Mouse (Mus musculus): ENCODE data around the gene Rbm20. TPM values are rescaled to one million over a fixed set of nuclear protein-coding genes. Genes with fewer than 3 reads are reported as not detected.

Gene Rbm20
- polyA plus RNA-seq, 1 experiment from 2014 or later, result 1.9 TPM

DNA sequence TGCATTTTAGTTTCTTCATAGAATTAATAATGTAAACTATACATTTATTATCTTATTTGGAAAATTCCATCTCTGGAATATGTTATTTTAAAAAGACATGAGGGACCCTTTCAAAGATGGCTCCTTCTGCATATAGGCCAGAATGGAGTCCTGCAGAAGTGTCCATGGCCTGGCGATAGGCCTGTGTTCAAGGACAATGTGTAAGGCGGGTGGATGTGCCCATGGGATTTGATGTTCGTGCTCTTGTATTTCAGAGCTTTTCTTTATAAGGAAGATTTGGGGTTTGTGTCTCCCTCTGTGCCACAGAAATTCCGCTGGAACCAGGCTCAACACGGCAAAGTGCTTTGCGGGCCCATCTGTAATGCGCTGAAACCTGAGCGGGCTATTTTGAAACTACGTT, 2.1 kb downstream of the Rbm20 start:
- H3K27ac ChIP-seq, result no peak overlapping the region
- H3K27me3 ChIP-seq (ENCODE audit: low read depth, poor library complexity, severe bottlenecking), result peaks cover 78% of the 10 kb centered on the region
- no peaks in the 10 kb centered on the region for H3K36me3 ChIP-seq
- WGBS, result 96% methylated on average over 9 of the region's 9 CpGs
- no peak for DNase-seq (ENCODE audit: low spot score)
- no peak overlapping the region for H3K4me3 ChIP-seq
- H3K4me1 ChIP-seq, result peaks cover 32% of the 10 kb centered on the region
- H3K9me3 ChIP-seq (replicated peaks), result no peaks in the 10 kb centered on the region

DNA sequence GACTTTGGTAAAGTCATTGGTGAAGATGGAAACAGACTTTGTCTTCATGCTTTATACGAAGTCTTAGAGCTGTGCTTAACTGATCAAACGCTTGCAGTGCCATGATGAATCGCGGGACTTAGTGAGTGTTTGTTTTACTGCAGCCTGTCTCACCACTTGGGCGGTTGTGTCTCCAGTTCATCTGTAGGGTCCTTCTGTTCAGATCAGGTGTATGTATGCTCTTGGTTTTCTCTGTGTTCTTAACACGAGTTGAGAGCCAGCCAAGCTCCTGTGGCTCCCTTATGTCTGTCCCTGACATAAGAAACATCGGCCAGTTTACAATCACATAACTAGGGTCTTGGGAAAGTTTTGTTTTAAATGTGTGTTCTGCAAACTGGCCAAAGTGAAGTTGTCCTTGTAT, 2.9 kb downstream of the Rbm20 start:
- H3K27me3 ChIP-seq (ENCODE audit: low read depth, poor library complexity, severe bottlenecking), result peaks cover 70% of the 10 kb centered on the region
- no peak overlapping the region for H3K4me3 ChIP-seq
- no peak for DNase-seq (ENCODE audit: low spot score)

DNA sequence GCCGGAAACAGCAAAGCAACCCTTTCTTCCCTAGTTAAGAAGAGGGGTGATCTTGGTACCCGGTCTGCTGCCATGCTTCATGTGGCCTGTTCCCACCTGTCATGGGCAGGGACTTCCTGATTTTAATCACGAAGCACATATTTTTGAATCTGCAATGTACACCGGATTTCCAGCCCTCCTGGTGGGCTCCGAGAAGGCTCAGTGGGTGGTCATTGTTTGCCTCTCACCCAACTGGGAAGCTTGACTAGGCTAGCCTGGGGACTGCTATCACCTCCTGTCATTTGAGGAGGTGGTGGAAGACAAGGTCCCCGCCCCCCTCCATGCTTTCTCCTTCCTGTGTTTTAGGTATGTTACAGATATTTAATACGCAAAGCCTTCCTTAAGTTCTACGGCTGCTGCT, 5.3 kb downstream of the Rbm20 start:
- Histone ChIP-seq H3K27me3 (ENCODE audit: low read depth, poor library complexity, severe bottlenecking) (peaks cover 45% of the 10 kb centered on the region), H3K36me3 (no peaks in the 10 kb centered on the region), H3K27ac (no peak overlapping the region), H3K4me3 (no peak overlapping the region), H3K9me3 (replicated peaks) (no peaks in the 10 kb centered on the region), H3K4me1 (peaks cover 18% of the 10 kb centered on the region)
- DNase-seq (ENCODE audit: low spot score), result no peak
- 47% methylated on average over 8 of the region's 8 CpGs for WGBS

More for the DNA sequence above, 2.9 kb downstream of the Rbm20 start:
- WGBS, result 84% methylated on average over 7 of the region's 7 CpGs
- no peaks in the 10 kb centered on the region for H3K36me3 ChIP-seq
- H3K27ac ChIP-seq, result no peak overlapping the region
- H3K4me1 ChIP-seq, result peaks cover 32% of the 10 kb centered on the region
- H3K9me3 ChIP-seq (replicated peaks), result no peaks in the 10 kb centered on the region

DNA sequence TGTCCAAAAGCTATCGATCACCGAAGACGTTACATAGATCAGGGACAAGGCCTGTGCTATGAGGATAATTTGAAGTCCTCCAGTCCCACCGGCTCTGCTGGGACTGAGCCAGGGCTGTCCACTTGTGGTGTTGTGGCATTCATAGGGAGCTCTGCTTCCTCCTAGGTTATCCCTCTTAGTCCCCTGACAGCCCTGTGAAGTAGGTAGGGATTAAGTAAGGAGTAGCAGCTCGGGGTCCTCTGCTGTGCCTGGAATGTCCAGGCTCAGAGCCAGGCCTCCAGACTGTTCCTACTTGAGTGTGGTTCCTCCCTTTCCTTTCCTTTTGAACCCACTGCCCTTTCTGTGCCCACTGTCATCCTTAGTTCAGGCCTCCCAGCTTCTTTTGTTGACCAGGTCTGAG, 10.5 kb downstream of the Rbm20 start:
- no peaks in the 10 kb centered on the region for H3K9me3 ChIP-seq (replicated peaks)
- H3K27me3 ChIP-seq (ENCODE audit: low read depth, poor library complexity, severe bottlenecking), result 0 out of 2 replicates have a peak, but pooled peaks cover 11% of the 10 kb centered on the region
- 88% methylated on average over 5 of the region's 5 CpGs for WGBS
- no peak for DNase-seq (ENCODE audit: low spot score)
- H3K4me1 ChIP-seq, result peaks cover 7% of the 10 kb centered on the region
- no peaks in the 10 kb centered on the region for H3K36me3 ChIP-seq
- H3K4me3 ChIP-seq, result no peak overlapping the region
- no peak overlapping the region for H3K27ac ChIP-seq

DNA sequence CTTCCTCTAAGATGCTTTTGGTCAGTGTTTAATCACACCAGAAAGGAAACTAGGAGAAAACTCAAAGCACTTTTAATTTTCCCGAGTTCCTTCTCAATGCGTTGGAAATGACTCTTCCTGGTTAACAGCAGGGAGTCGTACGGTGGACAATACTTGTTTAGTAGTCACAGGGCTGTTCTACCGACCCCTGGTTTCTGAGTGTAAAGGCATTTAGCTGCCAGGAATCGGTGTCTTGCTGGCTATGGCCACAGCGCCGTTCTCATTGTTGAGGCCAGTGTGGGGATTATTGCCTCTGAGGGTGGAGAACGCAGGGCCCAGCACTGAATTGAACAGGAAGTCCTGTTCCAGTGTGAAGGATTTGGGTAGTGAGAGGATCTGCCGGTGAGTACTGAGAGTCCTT, 13.7 kb downstream of the Rbm20 start:
- DNase-seq (ENCODE audit: low spot score), result no peak
- no peaks in the 10 kb centered on the region for H3K9me3 ChIP-seq (replicated peaks)
- H3K4me3 ChIP-seq, result no peak overlapping the region
- no peaks in the 10 kb centered on the region for H3K4me1 ChIP-seq
- no peak overlapping the region for H3K27ac ChIP-seq
- H3K27me3 ChIP-seq (ENCODE audit: low read depth, poor library complexity, severe bottlenecking), result no peaks in the 10 kb centered on the region
- no peaks in the 10 kb centered on the region for H3K36me3 ChIP-seq
- WGBS, result 86% methylated on average over 10 of the region's 10 CpGs

DNA sequence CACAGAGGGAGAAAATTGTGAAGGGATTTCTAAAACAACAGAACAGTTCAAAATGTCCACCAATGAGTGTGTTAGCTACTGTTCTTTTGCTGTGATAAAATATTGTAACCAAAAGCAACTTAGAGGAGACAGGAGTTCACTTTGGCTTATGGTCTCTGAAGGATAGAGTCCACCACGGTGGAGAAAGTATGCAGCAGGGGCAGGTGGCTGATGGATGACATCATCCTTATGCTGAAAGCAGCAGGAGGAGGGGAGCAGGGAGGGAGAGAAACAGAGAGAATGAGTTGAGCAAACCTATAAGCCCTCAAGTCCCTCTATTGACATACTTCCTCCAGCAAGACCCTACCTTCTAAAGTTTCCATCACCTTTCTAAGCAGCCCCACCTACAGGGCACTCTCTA, 16.9 kb downstream of the Rbm20 start:
- no peaks in the 10 kb centered on the region for H3K9me3 ChIP-seq (replicated peaks)
- H3K36me3 ChIP-seq, result no peaks in the 10 kb centered on the region
- no peak overlapping the region for H3K4me3 ChIP-seq
- WGBS, result 50% methylated on average over 1 of the region's 1 CpGs
- no peak overlapping the region for H3K27ac ChIP-seq
- 0 out of 2 replicates have a peak, but pooled peaks cover 4% of the 10 kb centered on the region for H3K27me3 ChIP-seq (ENCODE audit: low read depth, poor library complexity, severe bottlenecking)
- no peak for DNase-seq (ENCODE audit: low spot score)
- peaks cover 18% of the 10 kb centered on the region for H3K4me1 ChIP-seq

DNA sequence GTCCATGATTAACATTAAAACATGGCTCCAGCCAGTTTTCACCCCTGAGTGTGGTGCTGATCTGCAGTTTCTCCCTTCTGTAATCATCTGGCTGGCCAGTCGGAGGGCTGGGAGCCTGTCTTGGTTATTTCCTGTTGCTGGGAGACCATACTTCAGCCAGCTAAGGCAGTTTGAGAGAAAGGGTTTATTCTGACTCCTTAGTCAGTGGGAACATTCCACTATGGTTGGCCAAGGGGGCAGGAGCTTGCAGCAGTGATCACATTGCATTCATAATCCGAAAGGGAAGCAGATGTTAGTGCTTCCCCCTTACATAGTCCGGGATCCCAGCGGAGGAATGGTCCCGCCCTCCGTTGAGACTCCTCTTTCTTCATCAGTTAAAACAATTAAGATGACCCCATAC, 19.0 kb downstream of the Rbm20 start:
- WGBS, result 74% methylated on average over 6 of the region's 6 CpGs

DNA sequence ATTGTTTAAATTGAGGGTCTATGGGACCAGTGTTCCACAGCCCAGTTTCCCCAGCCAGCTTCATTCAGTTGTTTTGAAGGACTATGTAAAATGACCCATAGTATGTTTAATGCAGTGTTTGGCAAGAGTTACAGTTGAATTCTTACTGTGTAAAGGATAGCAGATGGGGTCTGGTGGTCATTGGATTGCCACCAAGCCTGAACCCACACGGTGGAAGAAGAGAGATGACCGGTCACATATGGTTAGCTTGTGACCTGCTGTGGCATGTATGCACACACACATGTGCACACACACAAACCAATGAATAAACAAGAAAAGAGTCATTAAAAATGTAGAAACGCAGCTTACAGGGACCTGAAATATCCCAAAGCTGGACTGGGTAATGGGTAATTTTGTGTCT, 19.5 kb downstream of the Rbm20 start:
- Histone ChIP-seq H3K4me1 (peaks cover 31% of the 10 kb centered on the region), H3K4me3 (no peak overlapping the region), H3K9me3 (replicated peaks) (no peaks in the 10 kb centered on the region), H3K27me3 (ENCODE audit: low read depth, poor library complexity, severe bottlenecking) (0 out of 2 replicates have a peak, but pooled peaks cover 4% of the 10 kb centered on the region), H3K27ac (no peak overlapping the region), H3K36me3 (no peaks in the 10 kb centered on the region)
- WGBS, result 93% methylated on average over 3 of the region's 3 CpGs
- DNase-seq (ENCODE audit: low spot score), result no peak

More for the DNA sequence above, 19.0 kb downstream of the Rbm20 start:
- Histone ChIP-seq H3K9me3 (replicated peaks) (no peaks in the 10 kb centered on the region), H3K27me3 (ENCODE audit: low read depth, poor library complexity, severe bottlenecking) (0 out of 2 replicates have a peak, but pooled peaks cover 4% of the 10 kb centered on the region), H3K4me1 (peaks cover 31% of the 10 kb centered on the region), H3K27ac (no peak overlapping the region), H3K4me3 (no peak overlapping the region), H3K36me3 (no peaks in the 10 kb centered on the region)
- DNase-seq (ENCODE audit: low spot score), result no peak

DNA sequence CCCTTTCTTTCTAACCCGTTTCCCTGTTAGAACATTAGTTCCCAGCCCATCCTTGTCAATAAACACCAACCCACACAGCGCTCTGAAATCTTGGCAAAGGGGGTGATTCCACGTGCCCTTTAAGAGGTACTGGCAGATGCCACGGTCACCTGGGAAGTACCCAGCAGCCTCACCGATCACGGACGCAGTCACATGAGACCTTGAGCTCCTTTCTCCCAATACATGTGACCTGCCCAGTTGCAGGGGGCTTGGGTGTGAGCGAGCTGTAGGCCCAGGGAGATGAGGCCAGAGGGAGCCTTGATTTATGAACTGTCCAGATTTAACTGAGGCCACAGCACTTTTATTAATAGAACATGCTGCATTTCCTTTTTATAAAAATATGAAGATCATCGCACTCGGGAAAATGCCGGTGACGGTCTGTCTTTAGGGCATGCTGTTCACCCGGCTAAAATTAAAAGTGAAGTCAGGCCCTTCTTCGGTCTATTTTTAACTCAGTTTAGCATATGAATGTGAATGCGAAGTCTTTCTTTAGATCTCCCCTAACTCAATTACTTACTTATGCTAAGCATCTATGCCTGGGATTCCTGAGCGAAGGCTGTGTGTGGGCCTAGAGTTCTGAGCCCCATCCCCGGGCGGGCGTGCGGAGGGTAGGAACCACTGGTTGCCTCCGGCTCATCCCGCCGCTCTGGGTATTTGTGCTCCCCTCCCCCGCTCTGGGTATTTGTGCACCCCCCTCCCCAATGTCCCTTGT, 20.4 kb downstream of the Rbm20 start:
- no peak overlapping the region for H3K27ac ChIP-seq
- DNase-seq (ENCODE audit: low spot score), result no peak
- H3K4me3 ChIP-seq, result no peak overlapping the region

DNA sequence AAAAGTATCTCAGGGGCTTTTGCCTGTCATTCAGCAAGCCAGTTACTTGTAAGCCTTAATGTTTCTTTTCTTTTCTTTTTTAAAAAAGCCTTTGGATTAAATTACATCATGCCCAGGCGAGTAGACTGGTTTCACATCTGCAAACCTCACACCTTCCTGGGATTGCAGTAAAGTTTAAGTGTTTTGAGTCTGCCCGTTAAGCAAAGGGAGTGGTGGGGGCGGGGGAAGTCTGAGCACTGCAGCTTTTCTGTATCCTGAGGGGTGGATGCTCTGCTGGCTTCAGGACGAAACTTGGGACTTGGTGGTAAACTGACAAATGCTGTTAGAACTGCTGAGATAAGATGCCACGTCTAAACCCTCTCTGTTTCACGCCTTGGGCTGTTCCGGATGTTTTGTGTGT, 22.6 kb downstream of the Rbm20 start:
- 24% methylated on average over 7 of the region's 7 CpGs for WGBS
- H3K27ac ChIP-seq, result peak overlapping the region; percentile 17; the same call in 1 of the 2 replicates

More for the DNA sequence above, 20.4 kb downstream of the Rbm20 start:
- Histone ChIP-seq H3K36me3 (no peaks in the 10 kb centered on the region), H3K27me3 (ENCODE audit: low read depth, poor library complexity, severe bottlenecking) (0 out of 2 replicates have a peak, but pooled peaks cover 4% of the 10 kb centered on the region), H3K9me3 (replicated peaks) (no peaks in the 10 kb centered on the region), H3K4me1 (peaks cover 31% of the 10 kb centered on the region)
- WGBS, result 55% methylated on average over 24 of the region's 24 CpGs

DNA sequence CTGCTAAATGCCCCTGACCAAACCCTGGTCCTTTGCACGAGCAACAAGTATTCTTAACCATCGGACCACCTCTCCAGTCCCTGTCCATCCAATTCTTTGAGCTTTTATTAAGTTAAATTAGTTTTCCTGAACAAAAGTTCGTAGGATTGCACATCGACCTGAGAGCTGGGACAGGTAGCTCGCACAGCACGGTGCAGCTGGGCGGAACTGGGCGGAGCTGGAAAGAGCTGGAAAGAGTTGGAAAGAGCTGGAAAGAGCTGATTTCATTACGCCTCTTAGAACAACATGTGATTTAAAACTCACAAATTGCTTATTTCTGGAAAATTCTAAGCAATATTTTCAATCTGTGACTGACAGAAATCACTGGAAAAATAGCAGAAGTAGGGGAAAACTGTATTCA, 24.3 kb downstream of the Rbm20 start:
- 0 out of 2 replicates have a peak, but pooled peaks cover 4% of the 10 kb centered on the region for H3K27me3 ChIP-seq (ENCODE audit: low read depth, poor library complexity, severe bottlenecking)
- no peaks in the 10 kb centered on the region for H3K36me3 ChIP-seq
- H3K4me3 ChIP-seq, result no peak overlapping the region
- 91% methylated on average over 9 of the region's 9 CpGs for WGBS
- no peaks in the 10 kb centered on the region for H3K9me3 ChIP-seq (replicated peaks)
- no peak for DNase-seq (ENCODE audit: low spot score)
- H3K4me1 ChIP-seq, result peaks cover 43% of the 10 kb centered on the region
- no peak overlapping the region for H3K27ac ChIP-seq

More for the DNA sequence above, 22.6 kb downstream of the Rbm20 start:
- Histone ChIP-seq H3K9me3 (replicated peaks) (no peaks in the 10 kb centered on the region), H3K4me1 (peaks cover 35% of the 10 kb centered on the region), H3K4me3 (no peak overlapping the region), H3K36me3 (no peaks in the 10 kb centered on the region), H3K27me3 (ENCODE audit: low read depth, poor library complexity, severe bottlenecking) (0 out of 2 replicates have a peak, but pooled peaks cover 4% of the 10 kb centered on the region)
- no peak for DNase-seq (ENCODE audit: low spot score)

DNA sequence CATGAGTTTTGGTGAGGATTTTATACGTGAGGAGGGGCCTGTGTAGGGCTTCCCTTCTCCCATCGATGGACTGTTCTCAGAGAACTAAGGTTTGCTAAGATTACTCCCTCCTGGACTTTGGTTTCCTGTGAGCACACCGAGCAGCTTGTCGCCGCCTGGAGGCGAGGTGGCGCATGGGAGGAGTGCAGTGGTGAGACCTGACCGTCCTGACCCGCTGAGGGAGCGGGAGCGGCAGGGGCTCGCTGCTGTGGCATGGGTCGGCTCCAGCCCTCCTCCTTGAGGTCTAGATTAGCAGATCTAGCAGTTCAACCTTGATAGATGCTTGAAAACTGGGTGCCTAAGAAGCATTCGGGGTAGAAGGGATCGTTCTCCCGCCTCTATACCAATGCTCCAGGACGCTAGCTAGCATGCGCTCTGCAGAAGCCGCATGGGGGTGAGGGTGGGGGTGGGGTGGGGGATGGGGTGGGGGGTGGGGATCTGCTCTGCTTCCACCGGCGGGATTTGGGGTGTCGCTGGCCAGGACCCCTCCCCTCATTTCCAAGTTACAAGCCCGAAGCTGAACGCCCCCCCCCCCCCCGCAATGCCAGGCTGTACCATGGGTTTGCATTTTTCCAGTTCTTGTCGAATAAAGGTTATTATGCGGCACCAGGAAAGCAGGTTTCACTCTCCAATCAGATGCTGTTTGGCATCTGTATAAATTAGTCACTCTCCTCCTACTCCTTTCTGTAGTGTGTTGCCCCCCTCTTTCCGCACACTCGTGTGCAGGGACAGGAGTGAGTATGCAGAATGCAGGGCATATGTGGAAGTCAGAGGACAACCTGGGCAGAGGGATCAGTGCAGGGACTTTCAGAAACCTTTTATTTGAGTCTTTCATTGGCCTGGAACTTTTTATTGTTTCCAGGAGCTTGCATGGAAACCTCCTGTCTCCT, 28.1 kb downstream of the Rbm20 start:
- Histone ChIP-seq H3K4me1 (peaks cover 22% of the 10 kb centered on the region), H3K27ac (peak overlapping the region; percentile 83)

DNA sequence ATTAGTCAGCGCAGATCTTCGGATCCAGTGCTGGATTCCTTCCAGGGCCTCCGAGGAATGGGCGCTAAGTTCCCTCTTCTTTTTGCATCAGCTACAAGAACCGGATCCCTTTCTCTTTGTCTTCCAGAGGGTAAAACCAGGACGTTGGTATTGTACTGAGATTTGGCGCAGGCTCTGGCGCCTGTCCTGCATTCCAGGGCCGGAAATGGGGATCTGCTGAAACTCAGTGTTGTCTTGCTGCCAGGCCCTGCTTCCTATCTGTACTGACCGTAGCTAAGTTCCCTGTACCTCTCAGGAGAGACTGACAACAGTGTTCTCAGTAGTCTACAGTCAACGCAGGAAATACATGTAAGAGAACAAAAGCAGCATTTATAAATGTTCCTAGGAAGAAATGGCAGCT, 31.3 kb downstream of the Rbm20 start:
- Histone ChIP-seq H3K4me3 (no peak overlapping the region), H3K4me1 (peaks cover 32% of the 10 kb centered on the region)
- 88% methylated on average over 11 of the region's 11 CpGs for WGBS

More for the DNA sequence above, 28.1 kb downstream of the Rbm20 start:
- no peaks in the 10 kb centered on the region for H3K27me3 ChIP-seq (ENCODE audit: low read depth, poor library complexity, severe bottlenecking)
- no peaks in the 10 kb centered on the region for H3K36me3 ChIP-seq
- H3K4me3 ChIP-seq, result peak overlapping the region; percentile 54
- no peaks in the 10 kb centered on the region for H3K9me3 ChIP-seq (replicated peaks)
- DNase-seq (ENCODE audit: low spot score), result peak; percentile 85
- WGBS, result 4% methylated on average over 29 of the region's 29 CpGs

More for the DNA sequence above, 31.3 kb downstream of the Rbm20 start:
- DNase-seq (ENCODE audit: low spot score), result no peak
- H3K27ac ChIP-seq, result no peak overlapping the region
- no peaks in the 10 kb centered on the region for H3K27me3 ChIP-seq (ENCODE audit: low read depth, poor library complexity, severe bottlenecking)
- H3K9me3 ChIP-seq (replicated peaks), result no peaks in the 10 kb centered on the region
- no peaks in the 10 kb centered on the region for H3K36me3 ChIP-seq

Measured in limb, embryonic 10.5 days (tissue).